Mouse (Mus musculus) forebrain, postnatal 0 days (tissue): ENCODE measurements at regions not wholly inside any gene's neighbourhood (a gene's known extent, or its start where the extent isn't known, plus 50 kb on each side); places are given as distances from the start of the nearest gene placed in this dataset.

ENCODE experiments used
- ATAC-seq: fragments of 200-750 bp; cut with Nextera tagmentation; 2 replicates; pipeline ENCODE4 v1.8.0; 2017; ENCODE audit warnings: mild to moderate bottlenecking, moderate library complexity
- DNase-seq: peaks from one replicate; pipeline ENCODE4 v3.0.0-alpha.2; 2015
- H3K27ac ChIP-seq: fragments of 300-500 bp; sonication (generic); 2 replicates; pipeline ENCODE4 v1.5.1; 2014; ENCODE audit warnings: low read depth, mild to moderate bottlenecking, antibody characterized with exemption, low read length, moderate library complexity, mixed read lengths
- H3K27me3 ChIP-seq: fragments of 300-500 bp; sonication (generic); 2 replicates; pipeline ENCODE4 v1.6.1; 2014; ENCODE audit warnings: mild to moderate bottlenecking, low read length, mixed read lengths; ENCODE audit not compliant: insufficient read depth
- H3K36me3 ChIP-seq: fragments of 300-500 bp; sonication (generic); 2 replicates; pipeline ENCODE4 v1.6.1; 2014; ENCODE audit warnings: mild to moderate bottlenecking, moderate library complexity; ENCODE audit not compliant: insufficient read depth
- H3K4me1 ChIP-seq: fragments of 300-500 bp; sonication (generic); 2 replicates; pipeline ENCODE4 v1.6.1; 2014; ENCODE audit warnings: antibody characterized with exemption; ENCODE audit not compliant: insufficient read depth
- H3K4me2 ChIP-seq: fragments of 300-500 bp; sonication (generic); 2 replicates; pipeline ENCODE4 v1.6.1; 2014; ENCODE audit warnings: low read depth, mild to moderate bottlenecking, moderate library complexity
- H3K4me3 ChIP-seq: fragments of 300-500 bp; sonication (generic); 2 replicates; pipeline ENCODE4 v1.5.1; 2014; ENCODE audit warnings: low read depth, low read length, mixed read lengths
- H3K9ac ChIP-seq: fragments of 300-500 bp; sonication (generic); 2 replicates; pipeline ENCODE4 v1.6.1; 2014; ENCODE audit warnings: mild to moderate bottlenecking
- H3K9me3 ChIP-seq: fragments of 300-500 bp; sonication (generic); 2 replicates; pipeline ENCODE4 v1.6.1; 2016; ENCODE audit warnings: low read length
- CTCF ChIP-seq: sonication (generic); IDR thresholded peaks from 2 replicates; pipeline ENCODE4 v1.5.1; 2016; ENCODE audit warnings: antibody characterized with exemption, control low read depth, low read depth
- WGBS: fragments of 180-500 bp; shearing (Covaris S2); extraction: QIAGEN DNeasy Blood & Tissue Kit; methylation state at CpG from one replicate; pipeline ENCODE4 v1.1.7; 2014; 5-methylcytosine and 5-hydroxymethylcytosine counted together

DNA sequence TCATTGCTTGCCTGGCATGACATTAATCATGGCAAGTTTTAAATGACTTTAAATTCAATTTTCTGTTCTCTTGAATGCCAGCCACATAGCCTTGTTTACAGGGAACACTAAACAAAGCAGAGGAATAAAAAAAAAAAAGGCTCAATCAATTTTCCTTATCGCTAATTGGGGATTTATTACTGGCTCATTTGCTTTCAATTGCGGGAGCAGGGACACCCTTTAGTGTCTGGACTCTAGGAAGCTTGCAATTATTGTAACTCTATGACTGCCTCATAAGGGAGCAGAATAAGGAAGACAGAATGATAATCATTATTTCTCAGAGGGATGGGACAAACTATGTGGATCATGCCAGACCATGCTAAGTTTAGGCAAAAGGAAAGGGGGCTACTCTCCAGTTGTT is 1537.7 kb upstream of the Gm6569 start:
- Histone ChIP-seq H3K27me3 (no peaks in the 10 kb centered on the region), H3K27ac (no peak overlapping the region), H3K4me3 (no peak overlapping the region), H3K36me3 (no peaks in the 10 kb centered on the region), H3K9ac (no peak overlapping the region), H3K4me2 (no peak overlapping the region), H3K4me1 (no peaks in the 10 kb centered on the region), H3K9me3 (no peaks in the 10 kb centered on the region)
- no peak for TF ChIP-seq CTCF
- no peak for ATAC-seq
- 29% methylated on average over 2 of the region's 2 CpGs for WGBS
- no peak for DNase-seq

DNA sequence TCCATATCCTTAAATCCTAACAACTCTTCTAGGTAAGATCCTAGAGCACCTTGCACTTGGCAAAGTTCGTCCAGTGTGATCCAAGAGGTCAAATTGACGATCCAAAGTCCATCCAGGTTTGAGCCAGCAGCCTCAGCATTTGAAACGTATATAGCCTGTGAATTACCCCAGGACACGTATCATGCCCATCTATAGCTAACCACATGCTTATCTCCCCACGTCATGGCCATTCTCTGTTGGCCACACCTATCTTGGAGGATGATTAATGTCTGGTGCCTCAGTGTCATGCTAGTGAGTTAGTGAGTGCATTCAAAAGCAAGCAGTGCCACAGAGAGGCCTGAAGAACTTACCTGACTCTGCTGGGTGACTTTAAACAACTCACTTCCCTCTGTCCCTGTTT is 1521.9 kb upstream of the Gm6569 start:
- no peak overlapping the region for H3K27ac ChIP-seq
- H3K36me3 ChIP-seq = no peaks in the 10 kb centered on the region
- no peak for DNase-seq
- no peak for ATAC-seq
- no peak for TF ChIP-seq CTCF
- 87% methylated on average over 5 of the region's 5 CpGs for WGBS
- no peaks in the 10 kb centered on the region for H3K9me3 ChIP-seq
- no peak overlapping the region for H3K4me2 ChIP-seq
- no peak overlapping the region for H3K4me3 ChIP-seq
- no peaks in the 10 kb centered on the region for H3K4me1 ChIP-seq
- H3K27me3 ChIP-seq = no peaks in the 10 kb centered on the region
- no peak overlapping the region for H3K9ac ChIP-seq

DNA sequence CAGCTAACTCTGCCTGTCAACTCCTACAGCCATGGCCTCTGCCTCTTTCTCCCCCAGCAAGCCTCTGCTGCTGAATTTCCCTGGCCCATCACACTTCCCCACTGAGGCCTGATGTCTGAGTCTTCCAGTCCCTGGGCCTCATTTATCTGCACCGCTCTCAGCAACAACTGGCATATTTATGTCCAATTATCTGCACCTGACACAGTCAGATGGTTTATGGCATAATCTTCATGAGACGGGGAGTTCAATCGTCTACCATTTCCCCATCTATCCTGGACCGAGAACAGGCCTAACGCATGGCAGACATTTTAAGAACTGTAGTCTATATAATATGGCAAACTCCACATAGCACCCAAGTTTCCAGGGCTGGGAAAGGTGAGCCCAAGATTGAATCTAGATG is 1512.8 kb upstream of the Gm6569 start:
- no peak for DNase-seq
- Histone ChIP-seq H3K27ac (no peak overlapping the region), H3K9ac (no peak overlapping the region), H3K36me3 (no peaks in the 10 kb centered on the region), H3K4me3 (no peak overlapping the region), H3K4me2 (no peak overlapping the region), H3K27me3 (no peaks in the 10 kb centered on the region), H3K4me1 (no peaks in the 10 kb centered on the region), H3K9me3 (no peaks in the 10 kb centered on the region)
- no peak for ATAC-seq
- no peak for TF ChIP-seq CTCF
- 92% methylated on average over 5 of the region's 5 CpGs for WGBS

DNA sequence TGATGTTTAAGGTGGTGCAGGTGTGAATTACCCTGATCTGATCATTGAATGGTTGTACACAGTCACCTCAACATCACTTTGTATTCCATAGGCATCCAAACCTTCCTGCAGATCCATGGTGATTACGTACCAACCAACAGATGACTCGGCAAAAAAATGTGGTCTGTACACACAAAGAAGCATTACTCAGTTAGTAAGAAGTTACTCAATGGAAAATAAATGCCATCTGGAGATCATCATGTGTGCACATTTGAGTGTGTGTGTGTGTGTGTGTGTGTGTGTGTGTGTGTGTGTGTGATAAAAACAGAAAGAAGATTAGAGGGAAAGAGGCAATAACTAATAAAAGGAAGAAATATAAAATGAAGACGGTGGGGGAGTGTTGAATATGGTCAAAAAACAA is 1512.2 kb upstream of the Gm6569 start:
- no peak for DNase-seq
- H3K27ac ChIP-seq = no peak overlapping the region
- H3K9me3 ChIP-seq = no peaks in the 10 kb centered on the region
- H3K4me1 ChIP-seq = no peaks in the 10 kb centered on the region
- no peak overlapping the region for H3K4me2 ChIP-seq
- no peaks in the 10 kb centered on the region for H3K27me3 ChIP-seq
- no peak for ATAC-seq
- H3K36me3 ChIP-seq = no peaks in the 10 kb centered on the region
- no peak overlapping the region for H3K4me3 ChIP-seq
- WGBS = 87% methylated on average over 3 of the region's 3 CpGs
- H3K9ac ChIP-seq = no peak overlapping the region
- no peak for TF ChIP-seq CTCF

DNA sequence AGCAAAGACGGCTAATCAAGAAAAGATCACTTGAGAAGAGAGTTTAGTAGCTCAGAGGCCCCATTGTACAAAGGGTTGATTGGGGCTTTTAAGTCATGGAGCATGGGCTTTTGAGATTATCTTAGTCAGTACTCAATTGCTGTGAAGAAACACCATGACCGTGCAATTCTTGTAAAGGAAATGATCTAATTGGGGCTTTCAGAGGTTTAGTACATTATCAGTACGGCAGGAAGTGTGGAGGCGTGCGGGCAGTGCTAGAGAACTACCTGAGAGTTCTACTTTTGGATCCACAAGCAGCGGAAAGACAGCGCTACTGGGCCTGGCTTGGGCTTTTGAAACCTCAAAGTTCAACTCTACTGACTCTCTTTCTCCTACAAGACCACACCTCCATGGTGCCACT is 1511.2 kb upstream of the Gm6569 start:
- ATAC-seq (no peak), DNase-seq (no peak)
- H3K4me1 ChIP-seq = no peaks in the 10 kb centered on the region
- no peaks in the 10 kb centered on the region for H3K36me3 ChIP-seq
- H3K27me3 ChIP-seq = no peaks in the 10 kb centered on the region
- no peak for TF ChIP-seq CTCF
- H3K4me3 ChIP-seq = no peak overlapping the region
- WGBS = 91% methylated on average over 7 of the region's 7 CpGs
- no peak overlapping the region for H3K4me2 ChIP-seq
- H3K27ac ChIP-seq = no peak overlapping the region
- H3K9ac ChIP-seq = no peak overlapping the region
- no peaks in the 10 kb centered on the region for H3K9me3 ChIP-seq

DNA sequence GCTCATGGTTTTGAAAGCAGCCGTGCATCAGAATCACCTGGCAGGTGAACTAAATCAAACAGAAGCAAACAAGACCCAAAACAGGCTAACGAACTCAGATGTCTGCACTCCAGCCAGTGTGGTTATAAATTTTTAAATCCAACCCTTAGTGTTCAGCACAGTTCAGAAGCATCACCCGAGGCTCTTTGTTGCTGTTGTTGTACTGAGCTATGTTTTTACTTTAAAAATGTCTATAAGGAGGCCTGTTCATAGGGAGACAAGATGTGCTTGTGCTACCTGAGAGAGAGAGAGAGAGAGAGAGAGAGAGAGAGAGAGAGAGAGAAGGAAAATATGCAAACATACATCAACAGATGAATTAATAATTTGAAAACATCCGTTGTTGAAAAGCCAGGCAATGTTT is 1503.1 kb upstream of the Gm6569 start:
- H3K4me3 ChIP-seq = no peak overlapping the region
- WGBS = 64% methylated on average over 4 of the region's 4 CpGs
- no peak overlapping the region for H3K4me2 ChIP-seq
- no peaks in the 10 kb centered on the region for H3K27me3 ChIP-seq
- ATAC-seq (no peak), DNase-seq (no peak)
- no peak overlapping the region for H3K27ac ChIP-seq
- H3K9me3 ChIP-seq = no peaks in the 10 kb centered on the region
- no peaks in the 10 kb centered on the region for H3K36me3 ChIP-seq
- no peak overlapping the region for H3K9ac ChIP-seq
- H3K4me1 ChIP-seq = no peaks in the 10 kb centered on the region
- no peak for TF ChIP-seq CTCF

DNA sequence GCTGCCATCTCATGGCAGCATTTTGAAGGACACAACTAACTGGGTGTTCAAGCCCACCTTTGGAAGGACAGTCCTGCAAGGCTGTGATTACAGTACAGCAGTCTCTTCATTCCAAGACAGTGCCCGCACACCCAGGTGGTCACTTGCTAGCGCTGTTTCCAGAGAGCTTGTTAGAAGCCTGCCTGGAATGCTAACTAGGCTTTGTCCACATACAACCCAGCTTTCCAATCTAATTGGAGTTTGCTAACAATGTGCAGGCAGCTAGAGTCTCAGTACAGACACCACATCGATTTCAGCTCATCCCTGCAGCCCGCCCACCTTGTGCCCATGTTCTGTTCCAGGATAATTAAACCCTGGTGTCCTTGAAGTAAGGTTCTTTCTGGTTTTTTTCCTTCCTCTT is 1499.9 kb upstream of the Gm6569 start:
- 35% methylated on average over 4 of the region's 4 CpGs for WGBS
- Histone ChIP-seq H3K27ac (no peak overlapping the region), H3K4me1 (no peaks in the 10 kb centered on the region), H3K9ac (no peak overlapping the region), H3K4me3 (no peak overlapping the region), H3K4me2 (no peak overlapping the region), H3K9me3 (no peaks in the 10 kb centered on the region), H3K27me3 (no peaks in the 10 kb centered on the region), H3K36me3 (no peaks in the 10 kb centered on the region)
- no peak for TF ChIP-seq CTCF
- DNase-seq (no peak), ATAC-seq (no peak)

DNA sequence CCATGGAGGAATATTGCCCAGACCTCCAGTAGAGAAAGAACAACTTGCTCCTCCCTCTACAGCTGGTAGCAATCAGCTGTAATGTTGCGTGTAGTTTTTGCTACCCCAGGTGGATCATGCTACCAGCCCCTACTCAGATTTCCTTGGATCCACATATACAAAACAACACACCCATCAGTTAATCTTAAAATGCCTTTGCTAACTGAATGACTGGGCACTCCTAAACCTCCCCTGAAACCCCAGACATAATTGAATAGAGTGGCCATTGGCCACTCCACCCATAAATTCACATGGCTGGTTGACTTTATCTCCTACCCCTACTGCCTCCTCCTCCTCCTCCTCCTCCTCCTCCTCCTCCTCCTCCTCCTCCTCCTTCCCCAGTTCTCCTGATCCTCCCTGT is 1494.7 kb upstream of the Gm6569 start:
- no peak for ATAC-seq
- no peak overlapping the region for H3K9ac ChIP-seq
- TF ChIP-seq CTCF = no peak

More for the DNA sequence above, 1494.7 kb upstream of the Gm6569 start:
- no peaks in the 10 kb centered on the region for H3K9me3 ChIP-seq
- no peaks in the 10 kb centered on the region for H3K27me3 ChIP-seq
- DNase-seq = no peak
- 91% methylated on average over 1 of the region's 1 CpGs for WGBS
- no peak overlapping the region for H3K4me3 ChIP-seq
- no peak overlapping the region for H3K27ac ChIP-seq
- no peak overlapping the region for H3K4me2 ChIP-seq
- H3K36me3 ChIP-seq = no peaks in the 10 kb centered on the region
- H3K4me1 ChIP-seq = no peaks in the 10 kb centered on the region
